Mouse (Mus musculus): Measurements from ENCODE around the gene Znrf1.

DNA sequence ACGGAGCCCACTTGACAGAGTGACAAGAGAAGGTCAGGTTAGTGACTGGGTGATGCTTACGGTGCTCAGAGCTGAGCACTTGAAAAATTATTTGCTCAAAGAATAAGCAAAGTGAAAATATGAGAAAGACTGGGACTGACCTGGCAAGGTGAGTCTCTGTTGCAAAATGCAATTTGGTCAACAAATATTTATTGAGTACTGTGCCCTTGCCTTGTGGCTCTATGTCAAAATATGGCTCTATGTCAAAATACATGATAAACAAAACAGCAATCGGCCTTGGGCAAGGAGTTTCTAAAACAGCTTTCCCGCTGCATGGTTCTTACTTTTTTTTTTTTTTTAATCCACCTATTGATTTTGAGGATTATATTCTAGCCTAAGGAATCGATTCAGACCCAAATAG, 406 bp upstream of the Znrf1 start:
- TF ChIP-seq CTCF (IDR thresholded peaks at IDR 0.05; ENCODE audit: extremely low read depth, insufficient read depth, insufficient read length, insufficient replicate concordance) (no peak), POLR2A (IDR thresholded peaks at IDR 0.05; ENCODE audit: low read depth, low read length) (no peak)
